Mouse (Mus musculus) ES-E14 (cell line): ENCODE results near the gene Pip5k1a.

Experiments
- ZC3H11A ChIP-seq: IDR thresholded peaks from 2 replicates; pipeline ENCODE4 v1.6.1; 2012; ENCODE audit warnings: low read depth, mild to moderate bottlenecking, inconsistent platforms, low read length, borderline replicate concordance
- ZNF384 ChIP-seq: IDR thresholded peaks from 2 replicates; pipeline ENCODE4 v1.6.1; 2012; ENCODE audit warnings: low read depth, low read length, inconsistent platforms

- no peak for TF ChIP-seq ZNF384
- TF ChIP-seq ZC3H11A, result no peak
Measured at GRCm38 (mm10) chr3:95053701-95054100, 53.0 kb downstream of the Pip5k1a start.
